Mouse (Mus musculus) lung, adult 2 months (tissue): Measurements from ENCODE around the gene Olfr1145. TPM values are rescaled to one million over a fixed set of nuclear protein-coding genes. Genes with fewer than 3 reads are reported as not detected.

Experiments used
- DNase-seq: peaks from one replicate; pipeline ENCODE4 v3.0.0; 2022
- H3K4me1 ChIP-seq: fragments of 200-500 bp; 2 replicates; pipeline ENCODE4 v1.6.1; 2011; ENCODE audit warnings: low read length; ENCODE audit not compliant: control insufficient read depth, insufficient read depth
- H3K4me3 ChIP-seq: fragments of 200-500 bp; replicated peaks from 2 replicates; pipeline ENCODE3; 2011; ENCODE audit warnings: low read depth, mild to moderate bottlenecking, control low read depth, low read length; ENCODE audit errors: extremely low read depth
- CTCF ChIP-seq: fragments of 200-500 bp; IDR thresholded peaks from 2 replicates; pipeline ENCODE4 v1.5.1; 2011; ENCODE audit warnings: mild to moderate bottlenecking, low read length, control low read depth; ENCODE audit not compliant: insufficient read depth
- POLR2A ChIP-seq: fragments of 200-500 bp; IDR thresholded peaks from 2 replicates; pipeline ENCODE4 v1.6.1; 2011; ENCODE audit warnings: low read depth, mild to moderate bottlenecking, control low read depth, low read length, borderline replicate concordance; ENCODE audit errors: extremely low read depth
- WGBS: fragments of 180-500 bp; shearing (Covaris S2); methylation state at CpG from one replicate; pipeline ENCODE4 v1.1.7; 2018; 5-methylcytosine and 5-hydroxymethylcytosine counted together
- polyA plus RNA-seq: library from polyadenylated mRNA; depleted of rRNA; stranded (reverse); fragments of >200 nt; gene quantifications from 2 replicates; pipeline ENCODE4 v1.2.3, GENCODE M21; 2012; rRNA removed

Gene Olfr1145
- not detected in 2 replicates for polyA plus RNA-seq

- 67% methylated on average over 1 of the region's 1 CpGs for WGBS
- DNase-seq: no peak
- no peak for TF ChIP-seq POLR2A
- TF ChIP-seq CTCF: no peak
- H3K4me1 ChIP-seq: no peaks in the 10 kb centered on the region
- no peak within 1 kb of the TSS for H3K4me3 ChIP-seq
These were observed at the start of gene Olfr1145 for GRCm38 (mm10) chr2:87809522-87809921. Olfr1145 (plus strand) TSS chr2:87809822.

GRCm38 (mm10) chr2:87776143-87776542, 33.5 kb upstream of the Olfr1145 start:
- 32% methylated on average over 1 of the region's 1 CpGs for WGBS
- TF ChIP-seq CTCF: no peak
- TF ChIP-seq POLR2A: no peak
- no peaks in the 10 kb centered on the region for H3K4me1 ChIP-seq
- DNase-seq: no peak
- no peak overlapping the region for H3K4me3 ChIP-seq

DNA sequence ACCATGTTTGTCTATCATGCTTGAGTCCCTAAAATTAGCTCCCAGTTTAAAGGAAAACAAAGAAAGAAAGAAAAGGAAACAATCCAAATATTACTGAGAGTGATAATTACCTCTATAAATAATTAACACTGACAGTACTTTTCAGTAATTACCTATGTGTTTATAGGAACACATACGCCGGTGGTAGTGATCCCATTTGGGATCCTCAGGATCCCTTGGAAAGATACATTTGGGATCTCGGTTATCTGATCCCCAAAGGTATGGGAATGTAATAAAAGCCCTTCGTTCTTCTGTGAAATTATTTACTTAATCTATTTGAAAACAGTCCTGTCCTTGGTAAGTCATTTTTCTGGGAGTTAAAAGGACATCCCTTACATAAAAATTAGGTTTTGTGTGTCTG, 30.4 kb upstream of the Olfr1145 start, which contains the start of gene Olfr152:
TSS of gene Olfr152 (plus strand) at position 301 of the 400 bp plus-strand sequence.
- TF ChIP-seq CTCF: no peak
- H3K4me3 ChIP-seq: no peak within 1 kb of the TSS
- DNase-seq: no peak
- H3K4me1 ChIP-seq: no peaks in the 10 kb centered on the region
- WGBS: 69% methylated on average over 4 of the region's 4 CpGs

DNA sequence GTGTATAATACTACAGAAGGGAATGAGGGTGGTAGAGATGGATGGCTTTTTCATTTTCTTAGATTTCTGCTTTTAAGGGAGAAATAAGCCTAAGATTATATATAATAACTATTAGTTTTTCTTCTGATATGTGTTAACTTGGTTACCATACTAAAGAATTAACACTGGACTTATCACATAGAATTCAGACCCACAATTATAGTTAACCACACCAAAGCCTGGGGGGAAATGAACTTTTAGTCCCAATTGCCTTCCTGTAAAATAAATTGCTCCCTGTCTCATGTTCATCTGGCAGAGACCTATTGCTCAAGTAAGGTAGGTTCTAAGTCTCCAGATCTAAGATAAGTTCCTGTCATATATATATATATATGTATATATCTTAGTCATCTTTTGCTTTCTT, 9.3 kb upstream of the Olfr1145 start, which contains the start of gene Olfr1143:
TSS of gene Olfr1143 (plus strand) at position 301 of the 400 bp plus-strand sequence.
- DNase-seq: no peak
- TF ChIP-seq POLR2A: no peak
- no peak for TF ChIP-seq CTCF
- no peaks in the 10 kb centered on the region for H3K4me1 ChIP-seq
- no peak within 1 kb of the TSS for H3K4me3 ChIP-seq

GRCm38 (mm10) chr2:87830233-87830632, 20.6 kb downstream of the Olfr1145 start, which contains the start of gene Olfr1148:
Olfr1148 (plus strand) TSS chr2:87830533.
- H3K4me3 ChIP-seq: no peak within 1 kb of the TSS
- no peak for DNase-seq
- H3K4me1 ChIP-seq: no peaks in the 10 kb centered on the region
- no peak for TF ChIP-seq CTCF
- no peak for TF ChIP-seq POLR2A
- WGBS: 88% methylated on average over 1 of the region's 1 CpGs

- DNase-seq: no peak
- no peaks in the 10 kb centered on the region for H3K4me1 ChIP-seq
- TF ChIP-seq POLR2A (no peak), CTCF (no peak)
- H3K4me3 ChIP-seq: no peak within 1 kb of the TSS
- WGBS: 77% methylated on average over 1 of the region's 1 CpGs
These were observed 34.1 kb downstream of the Olfr1145 start, which contains the start of gene Olfr1150-ps1 for GRCm38 (mm10) chr2:87843693-87844092. Olfr1150-ps1 (plus strand) TSS chr2:87843993.

DNA sequence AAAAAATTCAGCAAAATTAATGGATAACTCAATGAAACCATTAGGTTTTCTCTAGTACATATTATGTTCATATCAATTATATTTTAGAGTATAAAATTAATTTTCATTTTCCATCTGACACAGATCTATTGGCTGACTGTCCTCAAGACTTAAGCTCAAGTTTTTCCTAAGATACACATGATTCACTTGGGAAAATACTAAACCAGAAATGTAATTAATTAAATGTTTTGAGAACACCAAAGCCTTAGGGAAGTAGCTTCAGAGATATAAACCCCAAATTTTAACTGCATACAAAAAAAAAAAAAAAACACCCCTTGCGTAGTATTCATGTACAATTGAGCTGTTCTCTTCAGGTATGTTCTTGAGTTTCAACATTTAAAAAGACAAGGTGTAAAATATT, 45.9 kb downstream of the Olfr1145 start, which contains the start of gene Olfr1151:
TSS of gene Olfr1151 (plus strand) at position 301 of the 400 bp plus-strand sequence.
- Histone ChIP-seq H3K4me1 (no peaks in the 10 kb centered on the region), H3K4me3 (no peak within 1 kb of the TSS)
- no peak for TF ChIP-seq POLR2A
- TF ChIP-seq CTCF: no peak
- DNase-seq: no peak
- 77% methylated on average over 1 of the region's 1 CpGs for WGBS

Other genes starting within 250 kb of the Olfr1145 start
- gene Olfr1129, start 235.9 kb upstream of the Olfr1145 start, polyA plus RNA-seq: not detected in 2 replicates
- gene Olfr1130, start 203.6 kb upstream of the Olfr1145 start, polyA plus RNA-seq: not detected in 2 replicates
- not detected in 2 replicates for gene Olfr1131, start 182.7 kb upstream of the Olfr1145 start, polyA plus RNA-seq
- gene Olfr1132, start 172.3 kb upstream of the Olfr1145 start, polyA plus RNA-seq: not detected in 2 replicates
- gene Olfr1133, start 162.4 kb upstream of the Olfr1145 start, polyA plus RNA-seq: not detected in 2 replicates
- not detected in 2 replicates for gene Olfr1134, start 151.4 kb upstream of the Olfr1145 start, polyA plus RNA-seq
- not detected in 2 replicates for gene Olfr1135, start 136.2 kb upstream of the Olfr1145 start, polyA plus RNA-seq
- not detected in 2 replicates for gene Olfr1136, start 115.9 kb upstream of the Olfr1145 start, polyA plus RNA-seq
- not detected in 2 replicates for gene Olfr1137, start 96.6 kb upstream of the Olfr1145 start, polyA plus RNA-seq
- gene Olfr1138, start 69.8 kb upstream of the Olfr1145 start, polyA plus RNA-seq: not detected in 2 replicates
- not detected in 2 replicates for gene Olfr1140, start 66.1 kb upstream of the Olfr1145 start, polyA plus RNA-seq
- not detected in 2 replicates for gene Olfr1141, start 55.8 kb upstream of the Olfr1145 start, polyA plus RNA-seq
- not detected in 2 replicates for gene Olfr152, start 30.3 kb upstream of the Olfr1145 start, polyA plus RNA-seq
- not detected in 2 replicates for gene Olfr1143, start 9.2 kb upstream of the Olfr1145 start, polyA plus RNA-seq
- not detected in 2 replicates for gene Olfr1148, start 20.7 kb downstream of the Olfr1145 start, polyA plus RNA-seq
- not detected in 2 replicates for gene Olfr1150-ps1, start 34.2 kb downstream of the Olfr1145 start, polyA plus RNA-seq
- not detected in 2 replicates for gene Olfr1151, start 46.0 kb downstream of the Olfr1145 start, polyA plus RNA-seq
- not detected in 2 replicates for gene Olfr1152, start 56.7 kb downstream of the Olfr1145 start, polyA plus RNA-seq
- not detected in 2 replicates for gene Olfr1153, start 85.1 kb downstream of the Olfr1145 start, polyA plus RNA-seq
- gene Olfr1154, start 95.3 kb downstream of the Olfr1145 start, polyA plus RNA-seq: not detected in 2 replicates
- not detected in 2 replicates for gene Olfr1155, start 135.3 kb downstream of the Olfr1145 start, polyA plus RNA-seq
- gene Olfr1156, start 143.3 kb downstream of the Olfr1145 start, polyA plus RNA-seq: not detected in 2 replicates
- not detected in 2 replicates for gene Olfr1157, start 158.5 kb downstream of the Olfr1145 start, polyA plus RNA-seq
- gene Olfr74, start 164.8 kb downstream of the Olfr1145 start, polyA plus RNA-seq: not detected in 2 replicates
- not detected in 2 replicates for gene Olfr1158, start 180.3 kb downstream of the Olfr1145 start, polyA plus RNA-seq
- not detected in 2 replicates for gene Olfr1160, start 198.4 kb downstream of the Olfr1145 start, polyA plus RNA-seq
- not detected in 2 replicates for gene Olfr1161, start 213.0 kb downstream of the Olfr1145 start, polyA plus RNA-seq
- gene Olfr73, start 227.9 kb downstream of the Olfr1145 start, polyA plus RNA-seq: not detected in 2 replicates
- not detected in 2 replicates for gene Olfr1162, start 241.3 kb downstream of the Olfr1145 start, polyA plus RNA-seq